Mouse (Mus musculus): ENCODE measurements around the gene Astn2.

Astn2 gene

DNA sequence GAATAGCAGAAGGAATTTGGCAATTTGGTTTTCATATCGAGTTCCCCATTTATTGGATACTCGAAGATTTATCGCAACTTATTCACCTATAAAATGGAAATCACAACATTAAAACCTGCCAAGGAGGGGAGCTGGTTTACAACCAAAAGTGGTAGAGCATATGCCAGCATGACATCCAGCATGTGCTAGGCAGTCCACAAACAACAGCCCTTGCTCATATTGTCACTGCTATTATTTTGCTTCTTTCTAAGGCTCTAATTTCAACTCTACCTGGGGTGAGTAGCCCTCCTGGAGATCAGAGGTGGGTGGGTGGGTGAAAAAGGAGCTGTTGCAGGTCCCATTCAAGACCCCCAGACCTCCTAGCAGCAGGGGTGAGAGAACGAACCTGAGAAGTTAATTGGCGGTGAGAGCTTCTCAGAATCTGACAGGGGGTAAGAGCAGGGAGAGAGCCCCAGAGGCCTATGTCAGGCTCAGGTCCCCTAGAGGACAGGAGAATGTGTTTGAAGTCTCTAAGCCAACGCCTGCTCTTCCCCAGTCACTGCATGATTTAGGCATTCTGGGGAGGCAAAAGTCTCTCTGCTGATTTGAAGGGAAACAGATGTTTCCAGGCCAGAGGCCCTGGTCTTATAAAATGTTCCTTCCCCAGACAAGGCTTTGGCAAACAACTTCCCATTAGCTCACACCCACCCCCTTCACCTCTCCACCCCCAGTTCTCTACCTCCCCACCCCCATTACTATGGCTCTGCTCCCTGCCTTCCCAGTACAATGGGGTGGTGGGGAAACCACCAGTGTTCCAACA is 1001.4 kb downstream of the Astn2 start:
- no peak for DNase-seq (ENCODE audit: low spot score)

DNA sequence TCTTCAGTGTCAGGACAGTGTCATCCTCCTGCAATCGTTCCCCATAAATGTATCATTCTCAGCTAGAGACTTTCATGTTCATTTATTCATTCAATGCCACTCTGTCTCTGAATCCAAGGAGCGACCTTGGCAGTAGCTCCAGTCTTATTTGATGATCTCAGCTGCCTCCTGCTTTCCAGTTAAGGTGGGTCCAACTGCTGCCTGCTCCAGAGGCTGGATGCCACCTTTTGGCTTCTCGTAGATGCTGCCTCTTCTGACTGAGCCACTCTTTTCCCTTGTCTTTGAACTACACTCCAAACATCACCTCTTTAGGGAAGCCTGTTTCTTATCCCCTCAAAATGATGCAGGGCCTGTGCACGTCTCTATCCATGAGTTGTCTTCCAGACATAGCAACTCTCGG is 1002.1 kb downstream of the Astn2 start:
- no peak for DNase-seq (ENCODE audit: low spot score)

DNA sequence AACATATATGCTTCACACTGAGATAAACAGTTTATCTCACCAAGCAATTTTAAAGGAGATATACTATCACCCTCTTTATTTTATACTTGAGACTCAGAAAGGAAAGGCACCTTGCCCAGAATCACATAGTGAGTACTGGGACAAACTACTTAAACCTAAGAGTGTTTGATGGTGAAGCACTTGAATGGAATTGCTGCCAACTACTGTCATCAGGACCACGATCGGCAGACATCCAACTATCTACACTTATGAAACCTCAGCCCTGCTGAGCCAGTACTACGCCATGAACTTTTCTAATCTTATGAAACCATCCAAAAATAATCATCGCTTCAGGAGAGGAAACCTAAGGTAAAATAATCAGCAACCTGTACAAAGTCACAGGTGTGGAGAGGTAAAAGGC is 1005.0 kb downstream of the Astn2 start:
- DNase-seq (ENCODE audit: low spot score) = no peak

DNA sequence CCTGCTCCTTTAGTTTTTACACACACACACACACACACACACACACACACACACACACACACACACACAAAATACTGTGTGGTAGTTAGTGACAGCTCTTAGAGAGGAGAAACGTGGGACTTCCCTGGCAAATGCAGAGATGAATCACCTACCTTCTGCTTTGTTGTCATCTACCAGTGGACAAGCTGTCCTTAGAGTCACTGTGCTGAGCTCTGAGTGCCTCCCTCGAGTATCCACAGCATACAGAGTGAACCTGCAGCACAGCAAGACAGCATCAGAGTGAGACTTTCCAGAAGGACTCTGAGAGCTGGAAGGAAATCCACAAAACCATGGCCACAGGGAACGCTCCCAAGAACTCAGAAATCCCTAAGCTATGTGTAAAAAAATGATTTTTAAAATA is 1007.6 kb downstream of the Astn2 start:
- no peak for DNase-seq (ENCODE audit: low spot score)

DNA sequence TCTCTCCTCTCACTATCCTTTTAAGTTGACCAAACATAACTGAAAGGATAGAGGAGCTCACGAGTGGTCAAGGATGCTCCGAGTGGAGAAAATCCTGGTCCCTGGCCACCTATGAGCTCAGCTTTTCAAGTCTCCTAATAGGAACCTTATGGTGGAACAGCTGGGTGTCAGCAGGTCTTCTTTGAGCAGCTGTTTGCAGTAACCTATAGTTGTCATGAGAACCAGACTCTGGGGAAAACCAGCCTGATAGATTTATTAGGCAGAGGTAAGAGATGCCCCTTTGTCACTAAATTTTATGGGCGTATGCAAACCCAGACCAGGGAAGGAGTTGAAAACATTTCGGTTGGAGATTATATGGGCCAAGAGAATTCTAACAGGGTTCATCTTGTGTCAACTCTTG is 1013.4 kb downstream of the Astn2 start:
- no peak for DNase-seq (ENCODE audit: low spot score)

DNA sequence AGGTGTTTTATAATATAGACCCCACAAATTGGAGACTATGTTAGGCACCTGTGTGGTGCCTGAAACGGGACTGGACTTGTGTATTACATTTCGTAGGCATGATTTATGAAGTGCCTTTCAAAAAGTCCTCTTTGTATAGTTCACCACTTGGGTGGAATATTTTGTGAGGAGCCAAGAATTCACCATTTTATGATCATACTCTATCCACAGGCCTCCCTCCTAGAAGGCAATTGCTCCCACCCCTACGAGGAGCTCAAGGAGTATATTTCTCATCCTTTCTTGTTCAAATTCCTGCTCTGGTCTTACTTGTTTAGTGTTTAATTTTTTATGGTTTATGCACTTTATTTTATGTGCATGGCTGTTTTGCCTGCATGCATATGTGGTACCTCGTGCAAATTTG is 1021.3 kb downstream of the Astn2 start:
- DNase-seq (ENCODE audit: low spot score) = no peak

DNA sequence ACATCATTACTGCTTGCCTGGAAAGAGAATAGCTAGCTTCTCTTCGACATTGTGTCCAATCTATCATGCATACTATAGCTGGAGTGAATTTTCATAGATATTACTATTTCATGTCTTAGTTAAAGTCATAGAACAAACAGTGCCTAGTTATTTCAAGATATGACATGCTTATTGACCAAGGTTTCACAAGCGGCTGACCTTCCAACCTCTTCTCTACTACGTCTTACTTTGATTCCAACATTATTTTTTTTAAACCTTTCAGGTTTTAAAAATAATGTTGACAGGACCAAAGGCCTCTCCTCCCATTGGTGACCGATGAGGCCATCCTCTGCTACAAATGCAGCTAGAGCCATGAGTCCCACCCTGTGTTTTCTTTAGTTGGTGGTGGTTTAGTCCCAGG is 1025.0 kb downstream of the Astn2 start:
- no peak for DNase-seq (ENCODE audit: low spot score)

DNA sequence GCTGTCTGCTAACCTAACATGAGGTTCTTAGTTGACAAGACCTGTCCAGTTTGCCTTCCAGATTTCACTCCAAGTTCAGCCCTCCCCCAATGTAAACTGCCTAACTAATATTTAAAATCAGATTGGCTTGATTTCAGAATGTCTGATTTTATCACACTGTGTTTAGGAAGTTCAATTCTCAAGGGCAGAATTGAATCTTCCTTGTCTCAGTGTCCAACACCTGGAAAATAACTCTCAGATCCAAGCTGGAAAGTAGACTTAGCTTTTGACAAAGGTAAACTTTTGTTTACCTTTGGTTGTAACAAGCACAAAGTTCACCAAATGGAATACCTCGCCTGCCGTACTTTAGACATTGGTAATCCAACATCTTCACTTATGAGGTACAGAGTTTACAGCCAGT is 1027.8 kb downstream of the Astn2 start:
- no peak for DNase-seq (ENCODE audit: low spot score)

DNA sequence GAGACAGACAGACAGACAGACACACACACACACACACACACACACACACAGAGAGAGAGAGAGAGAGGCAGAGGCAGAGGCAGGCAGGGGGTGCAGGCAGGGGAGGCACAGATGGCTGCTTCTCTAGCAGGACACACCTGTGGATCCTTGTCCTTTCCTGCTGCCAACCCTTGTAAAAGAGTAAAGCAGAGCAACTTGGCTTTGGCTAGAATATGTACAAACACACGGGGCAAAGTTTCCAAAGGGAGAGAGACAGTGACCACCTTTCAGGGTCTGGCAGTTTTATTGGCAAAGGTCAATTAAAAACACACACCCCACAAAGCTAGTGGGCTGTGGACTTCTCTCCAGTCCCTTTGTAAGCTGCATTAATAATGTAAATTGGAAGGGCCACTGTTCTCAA is 1030.6 kb downstream of the Astn2 start:
- no peak for DNase-seq (ENCODE audit: low spot score)

DNA sequence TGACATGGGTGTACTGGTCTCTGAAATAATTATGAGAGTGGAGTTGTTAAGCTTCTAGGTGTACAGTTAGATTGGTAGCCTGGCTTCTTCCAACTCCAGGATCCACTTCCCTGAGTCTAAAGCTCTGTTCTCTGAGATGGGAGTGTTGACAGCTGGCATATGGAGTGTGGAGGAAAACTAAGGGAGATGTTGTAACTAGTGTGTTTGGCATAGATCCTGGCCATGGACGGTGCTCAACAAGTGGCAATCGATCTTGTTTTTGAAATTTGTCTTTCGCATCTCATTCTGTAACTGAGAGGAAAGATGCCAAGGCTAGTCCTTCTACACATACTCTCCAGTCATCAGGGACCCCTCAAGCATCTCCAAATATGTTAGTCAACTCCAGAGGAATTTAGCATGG is 1031.7 kb downstream of the Astn2 start:
- no peak for DNase-seq (ENCODE audit: low spot score)

DNA sequence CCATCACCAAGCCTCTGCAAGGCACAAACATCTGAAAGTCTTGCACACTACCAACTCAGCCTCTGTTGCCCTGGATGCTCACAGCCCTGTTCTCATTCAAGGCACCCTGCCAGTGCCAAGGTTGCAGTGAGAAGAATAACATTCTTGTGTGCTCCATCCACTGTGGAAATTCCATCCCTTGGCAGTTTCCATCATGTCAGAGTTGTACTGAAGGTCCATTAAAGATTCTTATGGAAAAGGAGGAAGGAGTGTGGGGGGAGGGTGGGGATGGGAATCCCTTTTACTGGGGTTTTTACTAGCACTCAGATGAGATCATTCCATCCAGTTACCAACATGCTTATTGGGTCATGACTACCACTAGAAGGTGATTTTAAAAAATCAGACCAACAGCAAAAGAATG is 1037.3 kb downstream of the Astn2 start:
- no peak for DNase-seq (ENCODE audit: low spot score)

DNA sequence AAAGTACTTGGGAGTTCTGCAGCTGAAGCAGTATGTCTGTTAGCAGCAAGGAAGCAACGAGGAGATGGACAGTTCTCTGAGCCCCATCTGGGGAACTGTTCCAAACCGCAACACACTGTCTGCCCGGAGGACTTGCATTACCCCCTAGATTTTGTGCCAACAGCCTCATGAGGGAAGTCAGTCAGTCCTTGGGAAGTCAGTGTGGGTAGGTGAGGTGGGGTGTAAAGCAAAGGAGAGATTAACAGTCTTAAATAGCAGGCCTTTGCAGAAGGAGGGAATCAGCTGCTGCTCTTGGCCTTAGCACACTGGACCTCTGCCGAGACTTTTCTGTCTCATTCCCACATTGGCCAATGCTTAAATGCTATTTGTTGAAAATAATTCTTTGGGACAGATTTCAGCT is 1049.8 kb downstream of the Astn2 start:
- no peak for DNase-seq (ENCODE audit: low spot score)

DNA sequence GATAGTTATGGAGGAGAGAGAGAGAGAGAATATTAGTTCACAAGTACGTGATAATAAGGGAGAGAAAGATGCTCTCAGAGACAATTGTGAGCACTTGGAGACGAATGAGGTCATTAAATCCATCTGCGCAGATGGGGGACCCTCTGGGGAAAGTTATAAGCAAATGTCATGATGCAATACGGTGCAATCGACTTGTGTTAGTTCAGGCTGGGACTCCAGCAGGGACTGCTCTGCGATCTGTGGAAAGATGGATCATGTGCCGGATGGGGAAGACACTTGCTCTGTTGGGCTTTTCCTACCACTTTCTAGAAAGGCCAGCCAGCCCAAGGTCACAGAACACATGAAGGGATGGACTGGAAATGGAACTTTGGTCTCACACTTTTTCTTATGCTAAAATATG is 1053.9 kb downstream of the Astn2 start:
- no peak for DNase-seq (ENCODE audit: low spot score)

DNA sequence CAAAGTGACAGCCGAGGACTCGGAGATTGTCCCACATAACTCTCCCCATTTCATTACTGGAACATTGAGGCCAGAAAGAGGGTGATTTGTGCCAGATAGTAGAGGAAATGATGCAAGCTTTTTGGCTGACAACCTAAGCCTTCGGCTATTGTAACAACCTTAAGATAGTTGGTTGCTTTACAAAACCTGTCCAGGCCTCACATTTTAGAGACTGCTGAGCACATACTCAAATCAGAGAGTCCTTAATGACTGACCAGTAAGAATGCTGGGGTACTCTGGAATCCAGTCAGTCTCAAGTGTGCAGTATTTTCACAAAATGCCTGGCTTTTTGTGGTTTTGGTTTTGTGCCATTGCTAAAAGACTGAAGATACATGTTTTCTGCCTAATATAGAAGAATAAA is 1062.6 kb downstream of the Astn2 start:
- no peak for DNase-seq (ENCODE audit: low spot score)

DNA sequence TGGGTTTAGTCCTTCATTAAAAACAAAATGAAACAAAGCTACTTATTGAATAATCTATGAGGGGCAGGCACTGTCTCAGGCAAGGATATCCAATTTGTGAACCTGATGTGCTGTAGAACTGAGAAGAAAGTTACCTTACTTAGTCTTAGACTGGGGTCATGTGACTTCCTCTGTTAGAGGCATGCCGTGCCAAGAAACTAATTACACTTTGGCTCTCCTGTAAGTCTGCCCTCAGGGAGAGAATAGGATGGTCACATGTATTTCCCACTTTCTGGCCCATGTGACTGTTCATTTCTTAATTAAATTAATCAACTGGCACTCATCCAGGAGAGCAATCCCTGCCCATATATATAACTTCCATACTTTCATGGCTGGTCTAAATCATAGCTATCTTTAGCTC is 1070.7 kb downstream of the Astn2 start:
- DNase-seq (ENCODE audit: low spot score) = no peak
